Mouse (Mus musculus): ENCODE measurements around the gene Pcgf5. TPM values are rescaled to one million over a fixed set of nuclear protein-coding genes. Genes with fewer than 3 reads are reported as not detected.

The Pcgf5 gene
- total RNA-seq, 1 experiment from 2014 or later = 92.3 TPM

GRCm38 (mm10) chr19:36450997-36451608, 103.0 kb downstream of the Pcgf5 start:
- peak in 1 of 2 experiments; percentile 36; a peak in 1 of 4 replicates for ATAC-seq (replicated peaks in 1 of 2; ENCODE audit: insufficient read depth in 1 of 2, low FRiP score in 2 of 2, low TSS enrichment in 1 of 2, low read depth in 1 of 2, poor library complexity in 2 of 2, severe bottlenecking in 2 of 2)

DNA sequence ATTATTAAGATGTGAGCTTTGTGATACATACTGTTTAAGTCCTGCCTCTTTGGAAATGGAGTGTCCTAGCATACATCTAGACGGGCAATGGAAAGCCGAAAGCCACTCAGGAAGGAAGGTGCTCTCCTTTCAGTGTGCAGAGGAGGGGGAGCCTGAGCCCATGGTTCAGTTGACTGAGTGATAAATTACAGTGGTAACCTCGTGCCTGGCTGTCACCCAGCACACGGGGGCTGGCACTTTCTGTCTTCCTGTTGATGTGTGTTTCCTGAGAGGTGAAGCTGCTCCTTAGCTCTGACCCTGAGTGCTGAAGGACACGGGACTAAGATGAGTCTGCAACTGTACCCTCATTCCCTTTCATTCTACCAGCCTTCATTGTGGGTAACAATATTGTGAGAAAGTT, 103.6 kb downstream of the Pcgf5 start:
- ATAC-seq (replicated peaks in 1 of 2; ENCODE audit: insufficient read depth in 1 of 2, low FRiP score in 2 of 2, low TSS enrichment in 1 of 2, low read depth in 1 of 2, poor library complexity in 2 of 2, severe bottlenecking in 2 of 2) = peak; percentile 78

GRCm38 (mm10) chr19:36452210-36452609, 104.1 kb downstream of the Pcgf5 start:
- 0 out of 4 replicates have a peak, but pooled peaks of 1 of the 2 experiments have one; percentile 24 for ATAC-seq (replicated peaks in 1 of 2; ENCODE audit: insufficient read depth in 1 of 2, low FRiP score in 2 of 2, low TSS enrichment in 1 of 2, low read depth in 1 of 2, poor library complexity in 2 of 2, severe bottlenecking in 2 of 2)

GRCm38 (mm10) chr19:36453451-36453850, 105.3 kb downstream of the Pcgf5 start:
- ATAC-seq (replicated peaks in 1 of 2; ENCODE audit: insufficient read depth in 1 of 2, low FRiP score in 2 of 2, low TSS enrichment in 1 of 2, low read depth in 1 of 2, poor library complexity in 2 of 2, severe bottlenecking in 2 of 2) = no peak

- ATAC-seq (replicated peaks in 1 of 2; ENCODE audit: insufficient read depth in 1 of 2, low FRiP score in 2 of 2, low TSS enrichment in 1 of 2, low read depth in 1 of 2, poor library complexity in 2 of 2, severe bottlenecking in 2 of 2) = peak; percentile 62 to 77
Measured at GRCm38 (mm10) chr19:36470106-36470505, 122.0 kb downstream of the Pcgf5 start.

DNA sequence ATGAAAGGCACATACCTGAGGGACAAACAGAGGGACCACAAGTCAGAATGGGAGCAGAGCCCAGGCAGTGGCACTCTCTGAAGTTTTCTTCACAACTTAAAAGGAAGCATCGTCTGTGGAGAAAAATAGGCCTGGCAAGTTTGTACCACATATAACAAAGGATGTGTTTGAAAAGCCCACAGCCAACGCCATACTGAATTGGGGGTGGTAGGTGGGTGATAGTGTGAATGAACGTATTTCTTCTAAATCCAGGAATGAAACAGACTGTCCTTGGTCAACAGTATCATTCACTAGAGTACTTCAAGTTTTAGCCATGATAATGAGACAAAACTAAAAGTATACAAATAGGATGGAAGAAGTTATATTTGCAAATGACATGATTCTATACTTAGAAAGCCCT, 123.2 kb downstream of the Pcgf5 start:
- ATAC-seq (replicated peaks in 1 of 2; ENCODE audit: insufficient read depth in 1 of 2, low FRiP score in 2 of 2, low TSS enrichment in 1 of 2, low read depth in 1 of 2, poor library complexity in 2 of 2, severe bottlenecking in 2 of 2) = no peak

- no peak for ATAC-seq (replicated peaks in 1 of 2; ENCODE audit: insufficient read depth in 1 of 2, low FRiP score in 2 of 2, low TSS enrichment in 1 of 2, low read depth in 1 of 2, poor library complexity in 2 of 2, severe bottlenecking in 2 of 2)
Measured at GRCm38 (mm10) chr19:36476596-36476995, 128.5 kb downstream of the Pcgf5 start.

- no peak for ATAC-seq (replicated peaks in 1 of 2; ENCODE audit: insufficient read depth in 1 of 2, low FRiP score in 2 of 2, low TSS enrichment in 1 of 2, low read depth in 1 of 2, poor library complexity in 2 of 2, severe bottlenecking in 2 of 2)
Measured at GRCm38 (mm10) chr19:36477151-36477550, 129.0 kb downstream of the Pcgf5 start.

DNA sequence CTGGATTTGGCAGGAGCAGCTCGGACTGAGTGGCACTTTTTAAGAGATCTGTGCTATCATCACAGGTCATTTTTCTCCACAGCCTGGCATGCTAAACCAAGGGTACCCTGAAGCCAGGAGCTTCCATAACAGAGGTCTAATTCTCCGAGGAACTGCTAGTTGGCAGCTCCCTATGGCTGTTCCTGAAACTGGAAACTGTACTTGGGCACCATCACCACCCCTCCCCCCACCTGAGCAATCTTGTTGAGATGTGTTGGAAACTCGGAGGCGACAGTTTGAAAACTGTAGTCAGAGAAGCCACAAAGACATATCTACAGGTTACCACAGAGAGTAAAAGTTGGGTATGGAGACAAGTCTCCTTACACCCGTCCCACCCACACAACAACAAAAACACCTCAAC, 129.6 kb downstream of the Pcgf5 start:
- no peak for ATAC-seq (replicated peaks in 1 of 2; ENCODE audit: insufficient read depth in 1 of 2, low FRiP score in 2 of 2, low TSS enrichment in 1 of 2, low read depth in 1 of 2, poor library complexity in 2 of 2, severe bottlenecking in 2 of 2)

- no peak for ATAC-seq (replicated peaks in 1 of 2; ENCODE audit: insufficient read depth in 1 of 2, low FRiP score in 2 of 2, low TSS enrichment in 1 of 2, low read depth in 1 of 2, poor library complexity in 2 of 2, severe bottlenecking in 2 of 2)
Measured at GRCm38 (mm10) chr19:36490911-36491310, 142.8 kb downstream of the Pcgf5 start.

GRCm38 (mm10) chr19:36495555-36495954, 147.4 kb downstream of the Pcgf5 start:
- no peak; a peak in 1 of 4 replicates for ATAC-seq (replicated peaks in 1 of 2; ENCODE audit: insufficient read depth in 1 of 2, low FRiP score in 2 of 2, low TSS enrichment in 1 of 2, low read depth in 1 of 2, poor library complexity in 2 of 2, severe bottlenecking in 2 of 2)

DNA sequence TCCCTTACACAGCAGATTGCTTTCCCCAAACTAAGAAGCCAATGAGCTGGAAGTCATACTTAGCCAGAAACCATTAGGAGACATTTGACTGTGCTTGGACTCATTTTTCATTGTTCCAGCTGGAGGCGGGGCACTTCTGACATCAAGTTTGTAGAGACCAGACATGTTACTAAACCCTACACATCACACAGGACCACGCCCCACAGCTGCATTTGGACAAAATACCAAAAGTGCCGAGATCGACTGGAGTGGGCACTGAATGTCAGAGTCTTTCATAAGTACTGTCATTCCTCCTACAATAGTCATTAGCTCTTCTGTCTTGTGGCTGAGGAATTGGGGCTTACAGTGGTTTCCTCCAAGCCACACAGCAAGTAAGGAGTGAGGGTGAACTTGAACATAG, 148.4 kb downstream of the Pcgf5 start:
- ATAC-seq (replicated peaks in 1 of 2; ENCODE audit: insufficient read depth in 1 of 2, low FRiP score in 2 of 2, low TSS enrichment in 1 of 2, low read depth in 1 of 2, poor library complexity in 2 of 2, severe bottlenecking in 2 of 2) = no peak

DNA sequence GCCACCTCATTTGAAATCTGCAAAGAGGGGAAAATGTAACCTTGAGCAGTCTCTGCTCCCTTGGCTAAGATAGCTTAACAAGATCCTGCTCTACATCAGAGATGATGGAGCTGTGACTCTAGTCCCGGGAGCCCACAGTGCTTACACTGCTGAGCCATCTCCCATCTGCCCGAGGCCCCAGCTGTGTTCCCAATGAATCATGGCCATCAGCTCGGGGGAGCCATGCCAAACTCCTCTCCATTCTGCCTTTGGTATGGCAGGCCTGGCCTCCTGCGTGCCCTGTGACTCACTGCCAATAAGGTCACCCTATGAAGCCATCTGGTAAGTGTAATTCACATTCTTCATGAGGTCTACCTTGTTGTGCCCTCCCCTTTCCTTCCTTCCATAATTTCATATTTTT, 149.0 kb downstream of the Pcgf5 start:
- ATAC-seq (replicated peaks in 1 of 2; ENCODE audit: insufficient read depth in 1 of 2, low FRiP score in 2 of 2, low TSS enrichment in 1 of 2, low read depth in 1 of 2, poor library complexity in 2 of 2, severe bottlenecking in 2 of 2) = no peak

- no peak for ATAC-seq (replicated peaks in 1 of 2; ENCODE audit: insufficient read depth in 1 of 2, low FRiP score in 2 of 2, low TSS enrichment in 1 of 2, low read depth in 1 of 2, poor library complexity in 2 of 2, severe bottlenecking in 2 of 2)
Measured at GRCm38 (mm10) chr19:36497744-36498143, 149.6 kb downstream of the Pcgf5 start.

DNA sequence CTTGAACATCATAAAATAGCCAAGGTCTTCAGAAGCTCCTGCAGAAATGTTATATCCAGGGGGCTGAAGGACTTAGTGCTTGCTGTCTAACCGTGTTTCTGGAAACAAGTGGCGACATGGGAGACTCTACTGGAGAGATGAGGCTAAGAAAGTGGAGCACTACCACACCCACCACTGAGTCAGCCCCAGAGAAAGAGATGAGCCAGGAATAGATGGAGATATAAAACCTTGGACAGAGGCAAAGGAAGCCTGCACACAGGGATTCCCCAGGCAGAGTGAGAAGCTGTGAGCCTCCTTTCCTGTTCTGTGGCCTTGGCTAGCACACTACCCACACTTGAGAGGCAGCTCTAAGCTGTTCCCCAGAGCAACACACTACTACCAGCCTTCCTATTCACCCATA, 156.6 kb downstream of the Pcgf5 start:
- no peak for ATAC-seq (replicated peaks in 1 of 2; ENCODE audit: insufficient read depth in 1 of 2, low FRiP score in 2 of 2, low TSS enrichment in 1 of 2, low read depth in 1 of 2, poor library complexity in 2 of 2, severe bottlenecking in 2 of 2)

Other genes with a start within 250 kb of the Pcgf5 start
- not detected in 2 replicates for gene Ankrd1, start 228.2 kb upstream of the Pcgf5 start, total RNA-seq (2017)
- gene Hectd2, start 206.3 kb downstream of the Pcgf5 start, total RNA-seq (2017) = 5.4 and 6.4 TPM in 2 replicates

Data from hematopoietic stem cell, adult 5-6 weeks (primary cell).